Mouse (Mus musculus): Measurements from ENCODE around the gene B4galt4. TPM values are rescaled to one million over a fixed set of nuclear protein-coding genes. Genes with fewer than 3 reads are reported as not detected.

B4galt4 gene
- total RNA-seq, 2 experiments from 2014 or later: 58.2 to 62.7 TPM

Other genes with a start within 250 kb of the B4galt4 start
- 13.7 and 15.0 TPM in 2 replicates for gene Timmdc1, start 219.6 kb upstream of the B4galt4 start, total RNA-seq (2014; fragmentation: Nextera tagmentation)
- 31.5 and 33.1 TPM in 2 replicates for gene Timmdc1, start 219.6 kb upstream of the B4galt4 start, total RNA-seq (2017)
- gene Poglut1, start 192.0 kb upstream of the B4galt4 start, total RNA-seq (2014; fragmentation: Nextera tagmentation): 24.7 and 41.3 TPM in 2 replicates
- gene Poglut1, start 192.0 kb upstream of the B4galt4 start, total RNA-seq (2017): 19.8 and 22.6 TPM in 2 replicates
- 58.2 and 91.5 TPM in 2 replicates for gene Tmem39a, start 183.6 kb upstream of the B4galt4 start, total RNA-seq (2014; fragmentation: Nextera tagmentation)
- 70.2 and 105 TPM in 2 replicates for gene Tmem39a, start 183.6 kb upstream of the B4galt4 start, total RNA-seq (2017)
- gene Arhgap31, start 29.0 kb upstream of the B4galt4 start, total RNA-seq (2014; fragmentation: Nextera tagmentation): 17.4 and 18.3 TPM in 2 replicates
- 6.5 and 7.7 TPM in 2 replicates for gene Arhgap31, start 29.0 kb upstream of the B4galt4 start, total RNA-seq (2017)
- not detected in 2 replicates for gene Upk1b, start 58.1 kb downstream of the B4galt4 start, total RNA-seq (2014; fragmentation: Nextera tagmentation)
- gene Upk1b, start 58.1 kb downstream of the B4galt4 start, total RNA-seq (2017): 0.39 TPM in 1 of 2 replicates, not detected in the other
- gene 4930435E12Rik, start 86.5 kb downstream of the B4galt4 start, total RNA-seq (2014; fragmentation: Nextera tagmentation): not detected in 2 replicates
- gene 4930435E12Rik, start 86.5 kb downstream of the B4galt4 start, total RNA-seq (2017): not detected in 2 replicates
- gene Igsf11, start 150.4 kb downstream of the B4galt4 start, total RNA-seq (2014; fragmentation: Nextera tagmentation): not detected in 2 replicates
- gene Igsf11, start 150.4 kb downstream of the B4galt4 start, total RNA-seq (2017): not detected in 2 replicates